Mouse (Mus musculus) midbrain, postnatal 0 days (tissue): Measurements from ENCODE around the gene Spsb4. TPM values are rescaled to one million over a fixed set of nuclear protein-coding genes. Genes with fewer than 3 reads are reported as not detected.

Experiments used
- ATAC-seq: fragments of 200-750 bp; cut with Nextera tagmentation; 2 replicates; pipeline ENCODE4 v1.8.0; 2017; ENCODE audit warnings: moderate number of reproducible peaks, mild to moderate bottlenecking, moderate TSS enrichment, moderate library complexity; ENCODE audit not compliant: low FRiP score
- DNase-seq: peaks from one replicate; pipeline ENCODE4 v3.0.0-alpha.2; 2015; ENCODE audit warnings: low spot score
- H3K27ac ChIP-seq: fragments of 300-500 bp; sonication (generic); 2 replicates; pipeline ENCODE4 v1.5.1; 2014; ENCODE audit warnings: low read depth, mild to moderate bottlenecking, low read length, mixed read lengths
- H3K27me3 ChIP-seq: fragments of 300-500 bp; sonication (generic); 2 replicates; pipeline ENCODE4 v1.6.1; 2014; ENCODE audit warnings: low read length, control low read depth, mixed read lengths; ENCODE audit not compliant: insufficient read depth
- H3K36me3 ChIP-seq: fragments of 300-500 bp; sonication (generic); 2 replicates; pipeline ENCODE4 v1.6.1; 2014; ENCODE audit warnings: low read length, control low read depth, mixed read lengths; ENCODE audit not compliant: insufficient read depth
- H3K4me1 ChIP-seq: fragments of 300-500 bp; sonication (generic); 2 replicates; pipeline ENCODE4 v1.6.1; 2014; ENCODE audit warnings: mild to moderate bottlenecking, control low read depth, antibody characterized with exemption, low read length, mixed read lengths; ENCODE audit not compliant: insufficient read depth
- H3K4me2 ChIP-seq: fragments of 300-500 bp; sonication (generic); 2 replicates; pipeline ENCODE4 v1.6.1; 2014; ENCODE audit warnings: low read depth, mild to moderate bottlenecking, low read length, mixed read lengths; ENCODE audit not compliant: poor library complexity, severe bottlenecking
- H3K4me3 ChIP-seq: fragments of 300-500 bp; sonication (generic); 2 replicates; pipeline ENCODE4 v1.5.1; 2014; ENCODE audit warnings: low read depth, mild to moderate bottlenecking, low read length, moderate library complexity
- H3K9ac ChIP-seq: fragments of 300-500 bp; sonication (generic); replicated peaks from 2 replicates; pipeline ENCODE4 v1.6.1; 2014; ENCODE audit warnings: mild to moderate bottlenecking, low read length, moderate library complexity, mixed read lengths; ENCODE audit not compliant: poor library complexity, severe bottlenecking
- H3K9me3 ChIP-seq: fragments of 300-500 bp; sonication (generic); 2 replicates; pipeline ENCODE4 v1.6.1; 2016; ENCODE audit warnings: low read length, control low read depth
- CTCF ChIP-seq: IDR thresholded peaks from 2 replicates; pipeline ENCODE4 v1.5.1; 2016; ENCODE audit warnings: antibody characterized with exemption, mild to moderate bottlenecking
- WGBS: fragments of 180-500 bp; shearing (Covaris S2); extraction: QIAGEN DNeasy Blood & Tissue Kit; methylation state at CpG from one replicate; pipeline ENCODE4 v1.1.7; 2014; 5-methylcytosine and 5-hydroxymethylcytosine counted together
- polyA plus RNA-seq: library from polyadenylated mRNA; unstranded; fragments of >200 nt; fragmentation: Nextera tagmentation; extraction: Ambion mirVana; gene quantifications from 2 replicates; pipeline ENCODE4 v1.2.1, GENCODE M21; 2015
- total RNA-seq: library from RNA; depleted of rRNA; stranded (reverse); fragments of >200 nt; gene quantifications from 2 replicates; pipeline ENCODE4 v1.2.3, GENCODE M21; 2014

Spsb4 gene
- total and polyA plus RNA-seq, 2 experiments from 2014 or later = 21.2 to 38.9 TPM

DNA sequence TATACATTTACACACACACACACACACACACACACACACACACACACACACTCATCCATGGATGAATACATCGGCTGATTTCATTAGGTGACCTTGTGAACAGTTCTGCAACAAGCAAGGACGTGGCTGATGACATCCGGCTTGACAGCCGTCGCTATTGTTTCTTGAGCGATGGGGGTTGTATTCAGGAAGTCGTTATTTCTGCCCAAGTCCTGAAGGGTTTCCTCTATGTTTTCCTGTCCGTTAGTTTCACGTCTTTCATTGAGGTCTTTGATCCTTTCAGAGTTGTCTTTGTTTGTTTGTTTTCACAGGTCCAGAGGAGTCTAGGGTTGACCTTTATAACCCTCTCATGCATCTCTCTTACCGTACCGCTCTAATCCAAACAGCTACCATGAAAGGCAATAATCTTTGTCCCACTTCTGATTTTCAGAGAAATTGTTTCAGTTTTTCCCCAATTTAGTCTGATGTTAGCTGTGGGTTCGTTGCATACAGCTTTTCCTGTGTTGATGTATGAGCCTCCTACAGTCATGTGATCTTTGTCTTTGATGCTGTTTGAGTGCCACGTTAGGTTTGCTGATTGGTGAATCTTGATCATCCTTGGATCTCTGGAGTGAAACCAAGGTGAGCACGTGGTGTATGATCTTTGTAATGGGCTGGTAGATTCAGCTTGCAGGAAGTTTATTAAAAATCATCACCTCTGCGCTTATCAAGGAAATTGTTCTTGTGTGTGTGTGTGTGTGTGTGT is 82.9 kb downstream of the Spsb4 start:
- no peak for TF ChIP-seq CTCF
- WGBS = 71% methylated on average over 15 of the region's 15 CpGs
- ATAC-seq = no peak

DNA sequence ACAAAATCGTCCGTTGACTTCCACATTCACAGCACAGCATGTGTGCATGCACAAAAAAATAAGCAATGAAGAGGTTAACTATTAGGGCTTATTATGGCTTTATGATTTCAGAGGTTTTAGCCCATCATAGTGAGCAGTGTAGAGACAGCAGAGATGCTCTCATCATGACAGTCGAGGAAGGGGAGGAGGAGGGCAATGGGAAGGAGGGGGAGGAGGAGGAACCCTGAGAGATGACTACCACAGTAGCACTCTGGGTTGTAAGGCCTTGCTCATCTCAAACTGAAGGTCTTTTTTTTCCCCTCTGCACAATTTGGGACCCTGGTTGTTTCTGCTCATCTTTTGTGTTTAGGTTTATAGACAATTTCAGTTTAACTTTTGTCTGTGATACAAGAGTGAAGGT is 83.8 kb downstream of the Spsb4 start:
- TF ChIP-seq CTCF = no peak
- no peak overlapping the region for H3K4me3 ChIP-seq
- H3K9me3 ChIP-seq = no peaks in the 10 kb centered on the region
- ATAC-seq = no peak
- H3K27ac ChIP-seq = no peak overlapping the region
- no peaks in the 10 kb centered on the region for H3K36me3 ChIP-seq
- H3K4me1 ChIP-seq = no peaks in the 10 kb centered on the region
- no peak overlapping the region for H3K4me2 ChIP-seq
- WGBS = 75% methylated on average over 3 of the region's 3 CpGs
- no peaks in the 10 kb centered on the region for H3K27me3 ChIP-seq
- H3K9ac ChIP-seq = no peak overlapping the region
- DNase-seq = no peak

More for the DNA sequence above, 82.9 kb downstream of the Spsb4 start:
- no peak overlapping the region for H3K4me2 ChIP-seq
- H3K9me3 ChIP-seq = no peaks in the 10 kb centered on the region
- H3K4me1 ChIP-seq = no peaks in the 10 kb centered on the region
- no peak overlapping the region for H3K9ac ChIP-seq
- no peak for DNase-seq
- no peak overlapping the region for H3K27ac ChIP-seq
- H3K27me3 ChIP-seq = no peaks in the 10 kb centered on the region
- no peak overlapping the region for H3K4me3 ChIP-seq
- no peaks in the 10 kb centered on the region for H3K36me3 ChIP-seq

DNA sequence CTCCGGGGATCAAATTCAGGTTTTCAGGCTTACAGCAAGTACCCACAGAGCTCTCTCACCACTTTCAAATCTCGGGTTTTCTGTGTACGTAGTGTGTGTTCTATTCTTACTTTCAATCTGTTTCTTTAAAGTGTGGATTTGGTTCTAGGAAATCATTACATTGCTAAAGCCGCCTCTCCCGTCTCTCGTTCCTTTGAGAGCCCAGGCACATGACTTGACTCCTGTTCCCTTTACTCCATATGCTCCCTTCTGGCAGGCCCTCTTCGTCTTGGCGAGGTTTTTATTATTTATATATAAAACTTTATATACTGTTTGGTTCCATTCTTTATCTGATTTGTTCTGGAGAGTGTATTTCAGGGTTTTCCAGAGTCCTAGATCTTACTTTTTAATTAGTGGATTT is 85.9 kb downstream of the Spsb4 start:
- H3K27ac ChIP-seq = no peak overlapping the region
- no peak for DNase-seq
- no peaks in the 10 kb centered on the region for H3K4me1 ChIP-seq
- WGBS = 90% methylated on average over 8 of the region's 8 CpGs
- no peak for ATAC-seq
- H3K27me3 ChIP-seq = no peaks in the 10 kb centered on the region
- no peak overlapping the region for H3K9ac ChIP-seq
- no peaks in the 10 kb centered on the region for H3K36me3 ChIP-seq
- no peaks in the 10 kb centered on the region for H3K9me3 ChIP-seq
- no peak for TF ChIP-seq CTCF
- H3K4me3 ChIP-seq = no peak overlapping the region
- H3K4me2 ChIP-seq = no peak overlapping the region

DNA sequence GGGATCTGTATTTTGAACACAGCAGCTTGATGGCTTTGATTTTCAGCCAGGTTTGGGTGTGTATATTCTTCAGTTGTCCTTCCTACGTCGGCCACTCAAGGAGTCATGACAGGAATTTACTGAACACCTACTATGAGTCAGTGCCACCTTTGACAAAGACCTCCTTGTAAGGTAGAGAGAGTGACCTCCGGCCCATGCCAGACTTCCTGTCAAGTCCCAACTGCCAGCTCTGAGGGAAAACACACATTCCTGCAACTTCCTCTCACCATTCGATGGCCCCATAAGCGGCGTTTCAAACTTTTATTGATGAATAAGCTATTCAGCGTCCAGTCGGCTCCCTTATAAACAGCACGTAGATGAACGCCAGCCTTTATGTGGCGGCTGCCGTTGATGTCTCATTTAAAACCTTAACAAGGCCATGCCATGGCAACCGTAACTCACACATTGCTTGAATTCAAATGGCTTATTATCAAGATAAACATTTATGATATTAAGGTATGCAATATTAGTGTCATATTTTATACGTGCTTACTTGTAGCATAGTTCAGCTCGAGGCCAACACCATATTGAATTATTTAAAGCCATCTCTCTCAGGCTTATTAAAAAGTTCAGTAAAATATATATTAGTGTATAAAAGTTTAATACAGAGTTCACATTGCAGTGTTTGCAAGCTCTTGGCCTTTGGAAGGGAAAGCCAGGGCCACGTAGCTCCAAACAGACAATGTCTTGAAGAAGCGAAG is 94.9 kb downstream of the Spsb4 start:
- no peak for DNase-seq
- TF ChIP-seq CTCF = no peak
- no peak overlapping the region for H3K27ac ChIP-seq
- no peaks in the 10 kb centered on the region for H3K27me3 ChIP-seq
- ATAC-seq = no peak
- no peak overlapping the region for H3K4me3 ChIP-seq
- no peak overlapping the region for H3K4me2 ChIP-seq
- WGBS = 77% methylated on average over 17 of the region's 17 CpGs
- no peaks in the 10 kb centered on the region for H3K9me3 ChIP-seq
- H3K4me1 ChIP-seq = no peaks in the 10 kb centered on the region
- H3K36me3 ChIP-seq = no peaks in the 10 kb centered on the region
- H3K9ac ChIP-seq = no peak overlapping the region

DNA sequence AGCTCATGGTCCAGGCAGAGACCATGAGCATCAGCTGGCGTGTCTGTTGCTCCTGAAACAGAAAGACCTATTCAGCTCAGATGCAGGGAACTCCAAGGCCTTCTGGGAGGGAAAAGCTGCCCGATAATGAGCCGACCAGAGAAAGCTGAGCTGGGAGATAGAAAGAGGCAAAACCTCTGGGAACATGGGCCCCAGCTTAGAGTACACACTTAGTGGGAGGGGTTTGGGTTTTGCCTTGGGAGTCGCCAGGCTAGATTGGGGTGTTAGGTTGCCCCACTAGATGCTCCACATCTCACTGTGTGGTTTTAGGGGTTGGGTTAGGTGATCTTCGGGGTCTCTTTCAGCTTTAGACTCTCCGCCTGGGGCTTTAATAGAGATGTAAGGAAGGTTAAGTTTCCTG is 95.5 kb downstream of the Spsb4 start:
- Histone ChIP-seq H3K4me2 (no peak overlapping the region), H3K27ac (no peak overlapping the region), H3K4me1 (no peaks in the 10 kb centered on the region), H3K36me3 (no peaks in the 10 kb centered on the region), H3K4me3 (no peak overlapping the region), H3K27me3 (no peaks in the 10 kb centered on the region), H3K9ac (no peak overlapping the region), H3K9me3 (no peaks in the 10 kb centered on the region)
- no peak for DNase-seq
- no peak for ATAC-seq
- no peak for TF ChIP-seq CTCF
- 67% methylated on average over 6 of the region's 6 CpGs for WGBS
